Mouse (Mus musculus) embryonic facial prominence, embryonic 13.5 days (tissue): ENCODE measurements around the gene Slc30a4. TPM values are rescaled to one million over a fixed set of nuclear protein-coding genes. Genes with fewer than 3 reads are reported as not detected.

Source experiments
- ATAC-seq: fragments of 200-750 bp; cut with Nextera tagmentation; 2 replicates; pipeline ENCODE4 v1.8.0; 2017; ENCODE audit warnings: low read depth; ENCODE audit not compliant: insufficient number of reproducible peaks, insufficient read depth, low FRiP score, low TSS enrichment
- H3K27ac ChIP-seq: fragments of 300-500 bp; sonication (generic); 2 replicates; pipeline ENCODE4 v1.5.1; 2015; ENCODE audit warnings: moderate library complexity, mild to moderate bottlenecking, inconsistent platforms
- H3K27me3 ChIP-seq: fragments of 300-500 bp; sonication (generic); 2 replicates; pipeline ENCODE4 v1.6.1; 2015; ENCODE audit warnings: mild to moderate bottlenecking, inconsistent platforms
- H3K36me3 ChIP-seq: fragments of 300-500 bp; sonication (generic); 2 replicates; pipeline ENCODE4 v1.6.1; 2015; ENCODE audit warnings: mild to moderate bottlenecking, inconsistent platforms
- H3K4me1 ChIP-seq: fragments of 300-500 bp; sonication (generic); 2 replicates; pipeline ENCODE4 v1.6.1; 2015; ENCODE audit warnings: inconsistent platforms
- H3K4me2 ChIP-seq: fragments of 300-500 bp; sonication (generic); 2 replicates; pipeline ENCODE4 v1.6.1; 2015; ENCODE audit warnings: moderate library complexity, mild to moderate bottlenecking, inconsistent platforms
- H3K4me3 ChIP-seq: fragments of 300-500 bp; sonication (generic); 2 replicates; pipeline ENCODE4 v1.5.1; 2015; ENCODE audit warnings: mild to moderate bottlenecking, inconsistent platforms
- H3K9ac ChIP-seq: fragments of 300-500 bp; sonication (generic); 2 replicates; pipeline ENCODE4 v1.6.1; 2015; ENCODE audit warnings: mild to moderate bottlenecking, inconsistent platforms
- H3K9me3 ChIP-seq: fragments of 300-500 bp; sonication (generic); 2 replicates; pipeline ENCODE4 v1.6.1; 2016; ENCODE audit warnings: inconsistent platforms
- WGBS: fragments of 180-500 bp; shearing (Covaris S2); methylation state at CpG from one replicate; pipeline ENCODE4 v1.1.7; 2015; ENCODE audit warnings: mixed read lengths; 5-methylcytosine and 5-hydroxymethylcytosine counted together
- polyA plus RNA-seq: library from polyadenylated mRNA; unstranded; fragments of >200 nt; fragmentation: Nextera tagmentation; extraction: Ambion mirVana; gene quantifications from 2 replicates; pipeline ENCODE4 v1.2.1, GENCODE M21; 2015

Gene Slc30a4
- polyA plus RNA-seq, 1 experiment from 2014 or later: 8.5 TPM

GRCm38 (mm10) chr2:122672841-122673240 is 29.6 kb downstream of the Slc30a4 start:
- 63% methylated on average over 5 of the region's 5 CpGs for WGBS
- no peaks in the 10 kb centered on the region for H3K9me3 ChIP-seq
- H3K4me3 ChIP-seq: no peak overlapping the region
- no peaks in the 10 kb centered on the region for H3K27me3 ChIP-seq
- H3K4me1 ChIP-seq: no peaks in the 10 kb centered on the region
- ATAC-seq: no peak
- no peak overlapping the region for H3K4me2 ChIP-seq
- no peaks in the 10 kb centered on the region for H3K36me3 ChIP-seq
- no peak overlapping the region for H3K9ac ChIP-seq
- H3K27ac ChIP-seq: no peak overlapping the region

- no peak for ATAC-seq
- Histone ChIP-seq H3K36me3 (no peaks in the 10 kb centered on the region), H3K9me3 (no peaks in the 10 kb centered on the region), H3K4me2 (no peak overlapping the region), H3K27me3 (no peaks in the 10 kb centered on the region), H3K4me3 (no peak overlapping the region), H3K27ac (no peak overlapping the region), H3K9ac (no peak overlapping the region), H3K4me1 (no peaks in the 10 kb centered on the region)
- 68% methylated on average over 5 of the region's 5 CpGs for WGBS
Observed at GRCm38 (mm10) chr2:122671714-122672113, 30.7 kb downstream of the Slc30a4 start.

- Histone ChIP-seq H3K4me1 (no peaks in the 10 kb centered on the region), H3K9me3 (no peaks in the 10 kb centered on the region), H3K9ac (no peak overlapping the region), H3K4me3 (no peak overlapping the region), H3K27ac (no peak overlapping the region), H3K27me3 (no peaks in the 10 kb centered on the region), H3K4me2 (no peak overlapping the region), H3K36me3 (no peaks in the 10 kb centered on the region)
- 39% methylated on average over 5 of the region's 5 CpGs for WGBS
- ATAC-seq: no peak
Observed at GRCm38 (mm10) chr2:122667856-122668255, 34.6 kb downstream of the Slc30a4 start.

- Histone ChIP-seq H3K27me3 (no peaks in the 10 kb centered on the region), H3K9ac (no peak overlapping the region), H3K4me2 (no peak overlapping the region), H3K4me1 (no peaks in the 10 kb centered on the region), H3K27ac (no peak overlapping the region), H3K9me3 (no peaks in the 10 kb centered on the region), H3K36me3 (no peaks in the 10 kb centered on the region), H3K4me3 (no peak overlapping the region)
- 41% methylated on average over 12 of the region's 12 CpGs for WGBS
- ATAC-seq: no peak
Observed at GRCm38 (mm10) chr2:122665973-122666875, 36.2 kb downstream of the Slc30a4 start.

GRCm38 (mm10) chr2:122665253-122665972 is 37.0 kb downstream of the Slc30a4 start:
- 60% methylated on average over 6 of the region's 6 CpGs for WGBS

GRCm38 (mm10) chr2:122659825-122660224 is 42.6 kb downstream of the Slc30a4 start:
- WGBS: 90% methylated on average over 7 of the region's 7 CpGs

More at GRCm38 (mm10) chr2:122665253-122665972, 37.0 kb downstream of the Slc30a4 start:
- Histone ChIP-seq H3K9me3 (no peaks in the 10 kb centered on the region), H3K27ac (no peak overlapping the region), H3K27me3 (no peaks in the 10 kb centered on the region), H3K9ac (no peak overlapping the region), H3K4me2 (no peak overlapping the region), H3K4me1 (no peaks in the 10 kb centered on the region), H3K36me3 (no peaks in the 10 kb centered on the region), H3K4me3 (no peak overlapping the region)
- no peak for ATAC-seq

GRCm38 (mm10) chr2:122657707-122658524 is 44.5 kb downstream of the Slc30a4 start:
- no peaks in the 10 kb centered on the region for H3K27me3 ChIP-seq
- no peak for ATAC-seq
- H3K4me3 ChIP-seq: no peak overlapping the region
- no peaks in the 10 kb centered on the region for H3K9me3 ChIP-seq
- no peaks in the 10 kb centered on the region for H3K36me3 ChIP-seq
- no peaks in the 10 kb centered on the region for H3K4me1 ChIP-seq
- H3K4me2 ChIP-seq: no peak overlapping the region
- WGBS: 80% methylated on average over 11 of the region's 11 CpGs
- no peak overlapping the region for H3K27ac ChIP-seq
- H3K9ac ChIP-seq: no peak overlapping the region

More at GRCm38 (mm10) chr2:122659825-122660224, 42.6 kb downstream of the Slc30a4 start:
- Histone ChIP-seq H3K9me3 (no peaks in the 10 kb centered on the region), H3K27me3 (no peaks in the 10 kb centered on the region), H3K27ac (no peak overlapping the region), H3K36me3 (no peaks in the 10 kb centered on the region), H3K4me3 (no peak overlapping the region), H3K4me1 (no peaks in the 10 kb centered on the region), H3K9ac (no peak overlapping the region), H3K4me2 (no peak overlapping the region)
- no peak for ATAC-seq

- H3K36me3 ChIP-seq: no peaks in the 10 kb centered on the region
- no peak overlapping the region for H3K4me3 ChIP-seq
- no peaks in the 10 kb centered on the region for H3K4me1 ChIP-seq
- no peaks in the 10 kb centered on the region for H3K27me3 ChIP-seq
- H3K27ac ChIP-seq: no peak overlapping the region
- no peaks in the 10 kb centered on the region for H3K9me3 ChIP-seq
- H3K9ac ChIP-seq: no peak overlapping the region
- no peak overlapping the region for H3K4me2 ChIP-seq
- 83% methylated on average over 9 of the region's 9 CpGs for WGBS
- ATAC-seq: no peak
Observed at GRCm38 (mm10) chr2:122656767-122657166, 45.7 kb downstream of the Slc30a4 start.

- no peaks in the 10 kb centered on the region for H3K27me3 ChIP-seq
- no peaks in the 10 kb centered on the region for H3K4me1 ChIP-seq
- no peak overlapping the region for H3K9ac ChIP-seq
- H3K4me2 ChIP-seq: no peak overlapping the region
- H3K4me3 ChIP-seq: no peak overlapping the region
- no peaks in the 10 kb centered on the region for H3K9me3 ChIP-seq
- no peak for ATAC-seq
- H3K27ac ChIP-seq: no peak overlapping the region
- H3K36me3 ChIP-seq: no peaks in the 10 kb centered on the region
- WGBS: 57% methylated on average over 2 of the region's 2 CpGs
Observed at GRCm38 (mm10) chr2:122656052-122656451, 46.4 kb downstream of the Slc30a4 start.

- no peaks in the 10 kb centered on the region for H3K27me3 ChIP-seq
Observed at GRCm38 (mm10) chr2:122652096-122653084, 50.1 kb downstream of the Slc30a4 start.

More at GRCm38 (mm10) chr2:122652096-122653084, 50.1 kb downstream of the Slc30a4 start:
- H3K9me3 ChIP-seq: no peaks in the 10 kb centered on the region
- no peak overlapping the region for H3K9ac ChIP-seq
- 59% methylated on average over 17 of the region's 17 CpGs for WGBS
- no peak overlapping the region for H3K4me2 ChIP-seq
- H3K36me3 ChIP-seq: no peaks in the 10 kb centered on the region
- H3K4me1 ChIP-seq: no peaks in the 10 kb centered on the region
- ATAC-seq: no peak
- H3K4me3 ChIP-seq: no peak overlapping the region
- H3K27ac ChIP-seq: no peak overlapping the region
